21 mouse cellular contexts compared by ENCODE assay signal in the genomic region with DNA sequence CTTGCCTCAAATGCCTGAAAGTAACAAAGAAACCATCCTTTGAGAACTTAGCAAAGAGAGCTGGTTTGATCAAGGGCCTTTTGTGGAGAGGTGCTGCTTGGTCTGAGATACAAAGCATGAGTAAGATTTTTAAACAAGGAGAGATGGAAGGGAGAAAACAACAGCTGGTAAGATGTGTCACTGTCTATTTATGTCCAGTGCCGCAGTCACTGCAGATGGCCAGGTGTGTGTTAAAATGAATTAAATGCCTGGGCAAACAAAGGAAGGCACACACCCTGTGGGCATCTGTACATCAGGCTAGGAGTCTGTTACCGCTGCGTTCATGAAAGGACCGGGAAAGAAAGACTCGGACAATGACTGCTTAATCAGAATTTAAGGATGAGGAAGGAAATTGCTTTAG.
"Had no signal": no experiment of that assay in that cellular context is flagged by ENCODE, and none has a peak within 500 bp of the region (broad histone marks: within the 10 kb centered on the region; RNA-seq: fewer than 3 reads in every experiment).

No protein-coding gene starts in this region.

- H3K9ac ChIP-seq: limb, embryonic 13.5 days; liver, embryonic 12.5 days; liver, embryonic 15.5 days; lung, embryonic 15.5 days; neural tube, embryonic 12.5 days; neural tube, embryonic 15.5 days; stomach, embryonic 15.5 days had no signal

- H3K9me3 ChIP-seq: limb, embryonic 10.5 days; limb, embryonic 13.5 days; liver, embryonic 12.5 days; liver, embryonic 15.5 days; lung, embryonic 15.5 days; neural tube, embryonic 12.5 days; neural tube, embryonic 15.5 days; stomach, embryonic 15.5 days had no signal

- H3K27me3 ChIP-seq: limb, embryonic 13.5 days; liver, embryonic 12.5 days; liver, embryonic 15.5 days; lung, embryonic 15.5 days; neural tube, embryonic 12.5 days; neural tube, embryonic 15.5 days; stomach, embryonic 15.5 days had no signal

- H3K27ac ChIP-seq: kidney, postnatal 0 days; layer of hippocampus, adult 2 months; limb, embryonic 10.5 days; limb, embryonic 13.5 days; liver, embryonic 12.5 days; liver, embryonic 15.5 days; lung, embryonic 15.5 days; neural tube, embryonic 12.5 days; neural tube, embryonic 15.5 days; stomach, embryonic 15.5 days had no signal

- H3K4me3 ChIP-seq: layer of hippocampus, adult 2 months; limb, embryonic 10.5 days; limb, embryonic 13.5 days; liver, embryonic 12.5 days; liver, embryonic 15.5 days; lung, embryonic 15.5 days; neural tube, embryonic 12.5 days; neural tube, embryonic 15.5 days; stomach, embryonic 15.5 days had no signal

- H3K36me3 ChIP-seq: limb, embryonic 10.5 days; limb, embryonic 13.5 days; liver, embryonic 12.5 days; liver, embryonic 15.5 days; lung, embryonic 15.5 days; neural tube, embryonic 12.5 days; neural tube, embryonic 15.5 days; stomach, embryonic 15.5 days had no signal

- ATAC-seq: liver, embryonic 12.5 days had no signal

- DNase-seq: kidney, adult 2 months; kidney, postnatal 25 days; layer of hippocampus, adult 9-11 months; liver; lung, adult 18-20 months; lung, postnatal 14 days; lung, postnatal 4 days; midbrain, embryonic 14.5 days; spleen, adult 18-20 months; thymus, postnatal 25 days had no signal

- H3K4me2 ChIP-seq: limb, embryonic 13.5 days; liver, embryonic 12.5 days; liver, embryonic 15.5 days; lung, embryonic 15.5 days; midbrain, embryonic 11.5 days; neural tube, embryonic 12.5 days; neural tube, embryonic 15.5 days; stomach, embryonic 15.5 days had no signal

- H3K4me1 ChIP-seq: limb, embryonic 10.5 days; limb, embryonic 13.5 days; liver, embryonic 12.5 days; liver, embryonic 15.5 days; lung, embryonic 15.5 days; neural tube, embryonic 12.5 days; neural tube, embryonic 15.5 days; stomach, embryonic 15.5 days had no signal
